In the genomic region with DNA sequence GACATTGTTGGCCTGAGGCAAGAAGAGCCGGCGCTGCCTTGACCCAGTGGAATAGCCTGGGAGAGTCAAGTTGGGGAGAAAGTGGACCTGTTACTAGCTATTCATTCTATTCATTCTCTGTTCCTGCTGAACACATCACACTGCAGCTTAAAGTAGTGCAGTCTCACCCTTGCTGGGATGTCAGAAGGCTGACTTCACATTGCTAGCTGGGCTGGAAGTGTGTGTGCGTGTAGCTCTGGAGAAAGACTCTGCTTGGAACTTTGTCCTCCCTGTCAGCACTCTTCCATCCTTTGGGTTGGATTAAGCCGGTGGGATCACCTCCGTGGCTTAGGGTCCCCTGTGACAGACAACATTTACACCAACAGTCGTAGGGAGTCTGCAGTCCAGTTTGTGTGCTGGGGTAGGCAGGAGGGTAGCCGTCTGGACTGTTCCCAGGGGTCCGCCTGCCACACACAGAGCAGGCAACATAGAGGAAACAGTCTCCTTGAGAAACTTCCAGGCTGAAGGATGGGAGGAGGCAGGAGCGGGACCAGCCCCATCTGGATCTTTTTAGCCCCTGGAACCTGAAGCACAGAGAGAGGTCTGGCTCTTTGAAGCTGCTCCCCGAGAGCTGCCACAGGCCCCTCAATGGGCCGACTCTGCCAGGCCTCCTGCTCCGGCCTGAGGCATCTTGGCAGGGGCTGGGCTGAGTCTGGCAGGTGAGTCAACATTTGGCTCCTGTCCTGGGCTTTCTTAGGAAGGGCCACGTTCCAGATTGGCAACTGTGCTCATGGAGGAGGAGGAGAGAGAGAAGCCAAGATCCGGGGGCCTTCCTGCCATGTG, we compare ENCODE assay signal across 9 mouse cellular contexts.
DNase-seq lines count a peak whose midpoint lies in the region; ATAC-seq and TF ChIP-seq lines count a peak whose summit lies in the region.
"Had no signal": no experiment of that assay in that cellular context is flagged by ENCODE, and none has a peak within 500 bp of the region (broad histone marks: within the 10 kb centered on the region; RNA-seq: fewer than 3 reads in every experiment).

No protein-coding gene starts in this region.

- H3K9ac ChIP-seq in intestine, embryonic 14.5 days (ENCODE audit: low read length) = no peak overlapping the region
- H3K9ac ChIP-seq in intestine, postnatal 0 days (ENCODE audit: low read depth, low read length) = no peak overlapping the region
- H3K9ac ChIP-seq in embryonic facial prominence, embryonic 12.5 days = no peak overlapping the region
- H3K9ac ChIP-seq: midbrain, embryonic 12.5 days had no signal

- 50% methylated on average over 14 of the region's 14 CpGs for WGBS in intestine, embryonic 14.5 days
- WGBS in intestine, postnatal 0 days = 65% methylated on average over 14 of the region's 14 CpGs
- WGBS in embryonic facial prominence, embryonic 12.5 days = 28% methylated on average over 14 of the region's 14 CpGs
- WGBS in lung, adult 2 months = 67% methylated on average over 14 of the region's 14 CpGs

- H3K4me3 ChIP-seq in intestine, embryonic 14.5 days (ENCODE audit: low read depth, low read length) = no peak overlapping the region
- H3K4me3 ChIP-seq in intestine, postnatal 0 days (ENCODE audit: low read depth, low read length) = no peak overlapping the region
- H3K4me3 ChIP-seq in embryonic facial prominence, embryonic 12.5 days = no peak overlapping the region
- no peak overlapping the region for H3K4me3 ChIP-seq in lung, adult 2 months (replicated peaks; ENCODE audit: extremely low read depth, low read depth, low read length)
- H3K4me3 ChIP-seq: midbrain, embryonic 12.5 days had no signal

- no peak overlapping the region for H3K27ac ChIP-seq in intestine, embryonic 14.5 days (ENCODE audit: low read depth)
- H3K27ac ChIP-seq in intestine, postnatal 0 days (ENCODE audit: low read depth, low read length) = no peak overlapping the region
- peak overlapping the region; percentile 76 for H3K27ac ChIP-seq in embryonic facial prominence, embryonic 12.5 days
- H3K27ac ChIP-seq: midbrain, embryonic 12.5 days had no signal

- TF ChIP-seq POLR2A in lung, adult 2 months (IDR thresholded peaks at IDR 0.05; ENCODE audit: borderline replicate concordance, extremely low read depth, low read depth, low read length) = no peak

- no peak for TF ChIP-seq CTCF in intestine, postnatal 0 days (IDR thresholded peaks at IDR 0.05; ENCODE audit: low read depth)
- no peak for TF ChIP-seq CTCF in lung, adult 2 months (IDR thresholded peaks at IDR 0.05; ENCODE audit: insufficient read depth, low read length)

- H3K4me2 ChIP-seq in intestine, embryonic 14.5 days (ENCODE audit: low read length) = no peak overlapping the region
- H3K4me2 ChIP-seq in intestine, postnatal 0 days (replicated peaks; ENCODE audit: low read depth) = no peak overlapping the region
- no peak overlapping the region for H3K4me2 ChIP-seq in embryonic facial prominence, embryonic 12.5 days (replicated peaks)
- H3K4me2 ChIP-seq: midbrain, embryonic 12.5 days had no signal

- intact Hi-C loops in heart, postnatal 10 days (cut with DNase I) = no loop called here

- no peaks in the 10 kb centered on the region for H3K9me3 ChIP-seq in intestine, embryonic 14.5 days (ENCODE audit: control insufficient read depth, low read length)
- H3K9me3 ChIP-seq in intestine, postnatal 0 days (ENCODE audit: control insufficient read depth) = no peaks in the 10 kb centered on the region
- no peaks in the 10 kb centered on the region for H3K9me3 ChIP-seq in embryonic facial prominence, embryonic 12.5 days
- H3K9me3 ChIP-seq: midbrain, embryonic 12.5 days had no signal

- peaks cover 6% of the 10 kb centered on the region; the same call in 1 of the 2 replicates for H3K4me1 ChIP-seq in intestine, embryonic 14.5 days (replicated peaks; ENCODE audit: control insufficient read depth, insufficient read depth, low read length)
- no peaks in the 10 kb centered on the region for H3K4me1 ChIP-seq in intestine, postnatal 0 days (replicated peaks; ENCODE audit: control insufficient read depth, insufficient read depth, low read length)
- H3K4me1 ChIP-seq in embryonic facial prominence, embryonic 12.5 days = peaks cover 34% of the 10 kb centered on the region
- 0 out of 2 replicates have a peak, but pooled peaks cover 3% of the 10 kb centered on the region for H3K4me1 ChIP-seq in lung, adult 2 months (ENCODE audit: control insufficient read depth, insufficient read depth, low read length)

- H3K27me3 ChIP-seq in intestine, embryonic 14.5 days (replicated peaks; ENCODE audit: control insufficient read depth, insufficient read depth, low read length) = no peaks in the 10 kb centered on the region
- no peaks in the 10 kb centered on the region for H3K27me3 ChIP-seq in intestine, postnatal 0 days (replicated peaks; ENCODE audit: control insufficient read depth, insufficient read depth, low read length)
- H3K27me3 ChIP-seq in embryonic facial prominence, embryonic 12.5 days = no peaks in the 10 kb centered on the region

- H3K36me3 ChIP-seq in intestine, embryonic 14.5 days (ENCODE audit: control insufficient read depth, insufficient read depth, low read length) = no peaks in the 10 kb centered on the region
- no peaks in the 10 kb centered on the region for H3K36me3 ChIP-seq in intestine, postnatal 0 days (ENCODE audit: control insufficient read depth, insufficient read depth)
- H3K36me3 ChIP-seq in embryonic facial prominence, embryonic 12.5 days = no peaks in the 10 kb centered on the region
- H3K36me3 ChIP-seq: midbrain, embryonic 12.5 days had no signal

- ATAC-seq in intestine, embryonic 14.5 days (replicated peaks; ENCODE audit: low FRiP score, low TSS enrichment, low read depth) = 0 out of 2 replicates have a peak, but pooled peaks have one; percentile 21
- ATAC-seq in intestine, postnatal 0 days = no peak
- ATAC-seq in embryonic facial prominence, embryonic 12.5 days (ENCODE audit: insufficient number of reproducible peaks, insufficient read depth, low FRiP score, low TSS enrichment) = peak; percentile 35; the same call in 1 of the 2 replicates

- DNase-seq in intestine, embryonic 14.5 days (ENCODE audit: low spot score) = no peak
- peak; percentile 54 to 69 for DNase-seq in adrenal gland, adult 18-20 months (ENCODE audit: low spot score in 2 of 2)
- peak; percentile 81 to 85 for DNase-seq in heart, postnatal 10 days
- peak; percentile 47 for DNase-seq in lung, adult 2 months
- no peak for DNase-seq in spleen, postnatal 14 days (ENCODE audit: low spot score in 2 of 2)
- no peak for DNase-seq in thymus, postnatal 4 days

Comparison
In these comparisons a context has a peak if more than half of its experiments do, and no peak if none do; other contexts are left out.
1. DNase-seq: peak in adrenal gland, adult 18-20 months (2 of 2), heart, postnatal 10 days (2 of 2) and lung, adult 2 months (single experiment); none in intestine, embryonic 14.5 days (single experiment), spleen, postnatal 14 days (0 of 2) and thymus, postnatal 4 days (single experiment).